Mouse (Mus musculus): ENCODE data around the gene Lhfp. TPM values are rescaled to one million over a fixed set of nuclear protein-coding genes. Genes with fewer than 3 reads are reported as not detected.
A peak's percentile ranks its signal among the peaks of the same experiment; 100 is the strongest.

Gene Lhfp
- total and polyA plus RNA-seq, 2 experiments = 10.6 to 15.3 TPM

- TF ChIP-seq POLR2A (IDR thresholded peaks at IDR 0.05; ENCODE audit: extremely low read depth, insufficient read depth, low read length) (no peak), CTCF (IDR thresholded peaks at IDR 0.05; ENCODE audit: low read depth, low read length) (no peak)
Observed at GRCm38 (mm10) chr3:53205706-53206105, 164.4 kb downstream of the Lhfp start.

GRCm38 (mm10) chr3:53206509-53207224 lies 165.3 kb downstream of the Lhfp start:
- Histone ChIP-seq H3K36me3 (ENCODE audit: control insufficient read depth, insufficient read depth, low read length) (no peaks in the 10 kb centered on the region), H3K79me2 (ENCODE audit: control insufficient read depth, insufficient read depth, low read length) (no peaks in the 10 kb centered on the region), H3K9ac (ENCODE audit: low read depth, low read length) (no peak overlapping the region), H3K4me1 (ENCODE audit: control insufficient read depth, insufficient read depth, low read length) (peaks cover 3% of the 10 kb centered on the region), H3K4me3 (ENCODE audit: insufficient read depth, low read depth, low read length) (no peak overlapping the region), H3K27ac (replicated peaks; ENCODE audit: insufficient read depth, low read depth, low read length) (no peak overlapping the region), H3K27me3 (ENCODE audit: control insufficient read depth, insufficient read depth, low read length) (no peaks in the 10 kb centered on the region)
- DNase-seq (ENCODE audit: extremely low read depth, low read depth, low spot score) = no peak
- TF ChIP-seq POLR2A (IDR thresholded peaks at IDR 0.05; ENCODE audit: extremely low read depth, insufficient read depth, low read length) = no peak
- TF ChIP-seq CTCF (IDR thresholded peaks at IDR 0.05; ENCODE audit: low read depth, low read length) = no peak
- 64% methylated on average over 11 of the region's 11 CpGs for WGBS

More at GRCm38 (mm10) chr3:53205706-53206105, 164.4 kb downstream of the Lhfp start:
- Histone ChIP-seq H3K4me1 (ENCODE audit: control insufficient read depth, insufficient read depth, low read length) (no peaks in the 10 kb centered on the region), H3K36me3 (ENCODE audit: control insufficient read depth, insufficient read depth, low read length) (no peaks in the 10 kb centered on the region), H3K27ac (replicated peaks; ENCODE audit: insufficient read depth, low read depth, low read length) (no peak overlapping the region), H3K27me3 (ENCODE audit: control insufficient read depth, insufficient read depth, low read length) (no peaks in the 10 kb centered on the region), H3K79me2 (ENCODE audit: control insufficient read depth, insufficient read depth, low read length) (no peaks in the 10 kb centered on the region), H3K9ac (ENCODE audit: low read depth, low read length) (no peak overlapping the region), H3K4me3 (ENCODE audit: insufficient read depth, low read depth, low read length) (no peak overlapping the region)
- no peak for DNase-seq (ENCODE audit: extremely low read depth, low read depth, low spot score)
- WGBS = 92% methylated on average over 3 of the region's 3 CpGs

GRCm38 (mm10) chr3:53207225-53207528 lies 165.8 kb downstream of the Lhfp start:
- Histone ChIP-seq H3K36me3 (ENCODE audit: control insufficient read depth, insufficient read depth, low read length) (no peaks in the 10 kb centered on the region), H3K27me3 (ENCODE audit: control insufficient read depth, insufficient read depth, low read length) (no peaks in the 10 kb centered on the region), H3K27ac (replicated peaks; ENCODE audit: insufficient read depth, low read depth, low read length) (no peak overlapping the region), H3K4me1 (ENCODE audit: control insufficient read depth, insufficient read depth, low read length) (peaks cover 4% of the 10 kb centered on the region), H3K4me3 (ENCODE audit: insufficient read depth, low read depth, low read length) (no peak overlapping the region), H3K9ac (ENCODE audit: low read depth, low read length) (no peak overlapping the region), H3K79me2 (ENCODE audit: control insufficient read depth, insufficient read depth, low read length) (no peaks in the 10 kb centered on the region)
- 86% methylated on average over 4 of the region's 4 CpGs for WGBS
- TF ChIP-seq POLR2A (IDR thresholded peaks at IDR 0.05; ENCODE audit: extremely low read depth, insufficient read depth, low read length) (no peak), CTCF (IDR thresholded peaks at IDR 0.05; ENCODE audit: low read depth, low read length) (no peak)
- DNase-seq (ENCODE audit: extremely low read depth, low read depth, low spot score) = no peak

- Histone ChIP-seq H3K27me3 (ENCODE audit: control insufficient read depth, insufficient read depth, low read length) (no peaks in the 10 kb centered on the region), H3K79me2 (ENCODE audit: control insufficient read depth, insufficient read depth, low read length) (no peaks in the 10 kb centered on the region), H3K4me3 (ENCODE audit: insufficient read depth, low read depth, low read length) (no peak overlapping the region), H3K27ac (replicated peaks; ENCODE audit: insufficient read depth, low read depth, low read length) (no peak overlapping the region), H3K36me3 (ENCODE audit: control insufficient read depth, insufficient read depth, low read length) (no peaks in the 10 kb centered on the region), H3K9ac (ENCODE audit: low read depth, low read length) (no peak overlapping the region), H3K4me1 (ENCODE audit: control insufficient read depth, insufficient read depth, low read length) (peaks cover 8% of the 10 kb centered on the region)
- 71% methylated on average over 10 of the region's 10 CpGs for WGBS
- TF ChIP-seq CTCF (IDR thresholded peaks at IDR 0.05; ENCODE audit: low read depth, low read length) = no peak
- no peak for TF ChIP-seq POLR2A (IDR thresholded peaks at IDR 0.05; ENCODE audit: extremely low read depth, insufficient read depth, low read length)
- peak; percentile 89 for DNase-seq (ENCODE audit: extremely low read depth, low read depth, low spot score)
Observed at GRCm38 (mm10) chr3:53210691-53211526, 169.6 kb downstream of the Lhfp start.

- no peak for TF ChIP-seq POLR2A (IDR thresholded peaks at IDR 0.05; ENCODE audit: extremely low read depth, insufficient read depth, low read length)
- TF ChIP-seq CTCF (IDR thresholded peaks at IDR 0.05; ENCODE audit: low read depth, low read length) = no peak
- no peak overlapping the region for H3K9ac ChIP-seq (ENCODE audit: low read depth, low read length)
- no peaks in the 10 kb centered on the region for H3K27me3 ChIP-seq (ENCODE audit: control insufficient read depth, insufficient read depth, low read length)
- no peak overlapping the region for H3K4me3 ChIP-seq (ENCODE audit: insufficient read depth, low read depth, low read length)
- H3K79me2 ChIP-seq (ENCODE audit: control insufficient read depth, insufficient read depth, low read length) = no peaks in the 10 kb centered on the region
- H3K27ac ChIP-seq (replicated peaks; ENCODE audit: insufficient read depth, low read depth, low read length) = no peak overlapping the region
- DNase-seq (ENCODE audit: extremely low read depth, low read depth, low spot score) = peak; percentile 60
- no peaks in the 10 kb centered on the region for H3K36me3 ChIP-seq (ENCODE audit: control insufficient read depth, insufficient read depth, low read length)
- 37% methylated on average over 2 of the region's 2 CpGs for whole genome bisulfite sequencing
- H3K4me1 ChIP-seq (ENCODE audit: control insufficient read depth, insufficient read depth, low read length) = peaks cover 8% of the 10 kb centered on the region
Observed at GRCm38 (mm10) chr3:53212599-53212998, 171.3 kb downstream of the Lhfp start.

- no peak for DNase-seq (ENCODE audit: extremely low read depth, low read depth, low spot score)
- Histone ChIP-seq H3K27me3 (ENCODE audit: control insufficient read depth, insufficient read depth, low read length) (no peaks in the 10 kb centered on the region), H3K36me3 (ENCODE audit: control insufficient read depth, insufficient read depth, low read length) (no peaks in the 10 kb centered on the region), H3K4me3 (ENCODE audit: insufficient read depth, low read depth, low read length) (no peak overlapping the region), H3K9ac (ENCODE audit: low read depth, low read length) (no peak overlapping the region), H3K27ac (replicated peaks; ENCODE audit: insufficient read depth, low read depth, low read length) (no peak overlapping the region), H3K79me2 (ENCODE audit: control insufficient read depth, insufficient read depth, low read length) (no peaks in the 10 kb centered on the region), H3K4me1 (ENCODE audit: control insufficient read depth, insufficient read depth, low read length) (peaks cover 8% of the 10 kb centered on the region)
- 95% methylated on average over 3 of the region's 3 CpGs for WGBS
- TF ChIP-seq POLR2A (IDR thresholded peaks at IDR 0.05; ENCODE audit: extremely low read depth, insufficient read depth, low read length) = no peak
- TF ChIP-seq CTCF (IDR thresholded peaks at IDR 0.05; ENCODE audit: low read depth, low read length) = no peak
Observed at GRCm38 (mm10) chr3:53213346-53213745, 172.0 kb downstream of the Lhfp start.
